Mouse (Mus musculus): ENCODE data around the gene Rbm19.
A peak's percentile ranks its signal among the peaks of the same experiment; 100 is the strongest.
"Not testable (repeated sequence)": the region's sequence is repeated elsewhere in the genome, so short reads cannot be mapped to it uniquely, and the experiment has no call there.

Gene Rbm19

GRCm38 (mm10) chr5:120116261-120117050 is at the start of gene Rbm19:
Rbm19 (plus strand) TSS chr5:120116465.
- DNase-seq (ENCODE audit: low spot score in 2 of 2) = peak; percentile 85 to 90

DNA sequence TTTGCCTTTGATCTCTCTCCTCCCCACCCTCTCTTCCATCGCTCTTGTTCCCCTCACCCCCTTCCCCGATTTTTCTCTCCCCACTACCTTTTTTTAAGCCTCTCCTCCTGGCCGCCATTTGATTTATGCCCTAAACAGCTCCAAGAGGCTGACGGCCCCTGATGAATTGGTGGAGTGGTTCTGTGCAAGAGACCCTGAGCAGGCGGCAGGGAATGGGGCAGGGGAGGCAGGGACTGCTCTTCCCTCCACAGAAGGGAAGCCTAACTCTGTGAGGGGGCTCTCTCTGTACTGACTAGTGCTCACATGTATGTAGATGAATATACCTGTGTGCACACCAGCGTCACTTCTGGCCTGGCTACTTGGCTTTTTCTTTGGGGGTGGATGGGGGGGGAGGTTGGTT is 49.0 kb upstream of the Rbm19 start:
- no peak for DNase-seq (ENCODE audit: low spot score in 2 of 2)

GRCm38 (mm10) chr5:120074101-120074500 is 42.2 kb upstream of the Rbm19 start:
- DNase-seq (ENCODE audit: low spot score in 2 of 2) = no peak

DNA sequence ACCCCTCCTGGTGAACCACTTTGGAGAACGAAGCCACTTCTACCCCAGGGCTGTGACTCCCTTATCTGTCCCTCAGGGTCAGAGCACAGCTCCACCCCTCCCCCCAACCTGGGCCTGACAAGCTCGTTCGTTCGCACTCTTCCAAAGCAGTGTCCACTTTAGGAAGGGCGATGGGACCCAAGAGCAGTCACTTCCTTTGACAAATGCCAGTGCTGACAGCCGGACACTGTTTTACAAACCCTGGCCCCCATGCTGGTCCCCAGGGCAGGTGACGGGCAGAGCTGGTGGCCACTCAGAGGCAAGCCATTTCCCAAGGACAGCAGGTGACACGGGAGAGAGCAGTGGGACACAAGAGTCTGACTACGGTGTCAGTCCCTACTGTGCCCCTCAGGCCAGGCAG is 36.2 kb upstream of the Rbm19 start:
- no peak for DNase-seq (ENCODE audit: low spot score in 2 of 2)

- DNase-seq (ENCODE audit: low spot score in 2 of 2) = no peak
These were observed 35.8 kb upstream of the Rbm19 start for GRCm38 (mm10) chr5:120080468-120080867.

- DNase-seq (ENCODE audit: low spot score in 2 of 2) = peak; percentile 56 to 80
These were observed 27.7 kb upstream of the Rbm19 start for GRCm38 (mm10) chr5:120088561-120088960.

DNA sequence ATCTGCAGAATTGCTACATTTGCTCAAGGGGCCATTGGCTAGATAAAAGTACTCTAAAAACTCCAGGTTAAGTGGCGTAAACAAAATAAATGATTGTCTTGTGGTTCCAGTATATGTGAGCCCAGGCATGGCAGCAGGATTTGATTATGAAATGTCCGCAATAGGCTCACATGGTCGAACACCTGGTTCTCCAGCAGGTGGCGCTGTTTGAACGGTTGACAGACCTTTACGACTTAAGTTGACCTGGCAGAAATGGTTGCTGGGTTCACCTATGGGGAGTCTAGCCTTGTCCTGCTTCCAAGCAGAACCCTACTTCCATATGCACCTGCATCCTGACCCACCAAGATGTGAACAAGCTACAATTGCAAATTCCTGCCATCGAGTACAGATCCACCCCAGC is 21.7 kb upstream of the Rbm19 start:
- DNase-seq (ENCODE audit: low spot score in 2 of 2) = no peak

DNA sequence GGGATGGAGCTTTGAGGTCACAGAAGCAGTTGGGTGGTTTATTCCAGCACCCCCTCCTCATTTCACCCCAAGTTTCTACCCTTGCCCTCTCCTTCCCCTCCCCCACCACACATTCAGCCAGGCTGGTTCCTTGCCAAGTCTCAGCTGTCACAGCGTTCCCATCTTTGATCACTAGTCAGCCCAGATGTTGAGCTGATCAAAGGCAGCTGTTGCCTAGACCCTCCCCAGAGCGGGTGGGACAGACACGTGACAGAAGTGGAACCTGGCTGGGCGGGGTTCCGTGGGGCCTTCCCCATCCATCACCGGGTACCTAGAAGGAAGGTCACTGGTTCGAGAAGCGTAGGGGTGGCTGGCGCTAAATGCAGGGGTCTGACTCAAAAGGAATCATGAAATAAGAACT is 19.2 kb upstream of the Rbm19 start:
- DNase-seq (ENCODE audit: low spot score in 2 of 2) = no peak

DNA sequence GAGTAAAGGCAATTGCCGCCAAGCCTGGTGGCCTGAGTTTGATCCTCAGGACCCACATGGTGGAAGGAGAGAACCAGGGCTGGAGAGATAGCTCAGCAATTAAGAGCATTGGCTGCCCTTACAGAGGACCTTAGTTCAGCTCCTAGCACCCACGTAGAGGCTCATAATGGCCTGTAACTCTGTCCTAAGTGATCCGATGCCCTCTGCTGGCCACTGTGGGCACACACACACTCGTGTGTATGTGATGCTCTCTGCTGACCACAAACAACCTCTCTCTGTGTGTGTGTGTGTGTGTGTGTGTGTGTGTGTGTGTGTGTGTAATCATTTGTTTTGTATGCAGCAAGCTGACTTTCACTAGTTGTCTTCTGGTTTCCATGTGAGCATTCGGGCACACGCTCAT is 15.5 kb upstream of the Rbm19 start:
- no peak for DNase-seq (ENCODE audit: low spot score in 2 of 2)

DNA sequence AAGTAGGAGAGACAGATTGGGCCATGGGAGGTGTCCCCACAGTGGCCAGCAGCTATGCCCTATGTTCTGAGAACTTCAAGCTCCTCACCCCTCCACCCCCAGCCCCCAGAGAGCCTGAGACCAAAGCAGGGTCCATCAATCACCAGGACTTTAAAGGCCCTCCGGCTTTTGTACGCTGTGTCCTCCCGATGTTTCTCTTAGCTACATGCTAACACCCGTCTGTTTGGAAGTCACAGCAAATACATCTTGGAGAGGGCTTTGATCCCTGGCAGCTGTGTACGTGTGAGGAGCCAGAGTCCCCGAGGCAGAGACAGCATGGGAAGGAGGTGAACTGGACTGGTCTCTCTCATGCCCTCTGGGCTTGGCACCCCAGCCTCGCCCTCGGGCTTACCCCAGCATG is 14.2 kb upstream of the Rbm19 start:
- no peak for DNase-seq (ENCODE audit: low spot score in 2 of 2)

DNA sequence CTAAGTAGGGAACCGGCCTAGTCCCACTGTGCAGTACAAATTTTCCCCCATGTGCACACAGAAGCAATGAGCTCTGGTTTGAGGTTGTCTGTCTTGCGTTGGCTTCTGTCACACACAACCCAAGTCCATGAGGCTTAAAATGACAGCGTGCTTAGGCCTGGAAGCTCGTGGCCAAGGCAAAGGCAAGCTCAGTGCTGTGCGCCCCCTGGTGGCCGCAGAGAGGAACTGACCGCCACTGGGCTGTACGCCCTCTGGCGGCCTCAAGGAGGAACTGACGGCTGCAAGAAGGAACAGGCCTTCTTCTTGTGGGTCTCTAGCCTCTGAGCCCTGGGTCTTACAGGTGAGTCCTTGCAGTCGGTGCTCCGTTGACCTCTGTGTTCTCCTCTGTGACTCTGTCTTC is 13.5 kb upstream of the Rbm19 start:
- DNase-seq (ENCODE audit: low spot score in 2 of 2) = peak in 1 of 2 experiments; percentile 42

DNA sequence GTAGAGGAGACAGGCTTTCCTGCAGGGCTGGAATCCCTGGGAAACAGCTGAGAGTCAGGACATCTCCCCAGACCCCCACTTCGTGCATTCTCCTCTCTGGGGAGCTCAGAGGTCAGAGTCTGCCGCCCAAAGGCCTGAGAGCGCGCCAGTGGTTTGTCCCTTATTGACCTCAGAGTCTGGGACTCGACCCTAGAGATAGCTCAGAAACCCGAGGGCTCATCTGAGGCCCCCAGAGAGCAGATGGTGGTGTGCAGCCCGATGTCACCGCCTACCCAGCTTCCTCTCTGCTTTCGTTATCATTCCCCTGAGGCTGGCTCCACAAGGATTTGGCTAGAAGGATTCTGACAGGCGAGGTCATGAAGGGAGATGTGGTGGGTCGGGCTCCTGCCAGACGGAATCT is 12.8 kb upstream of the Rbm19 start:
- no peak for DNase-seq (ENCODE audit: low spot score in 2 of 2)

GRCm38 (mm10) chr5:120106424-120107073 is 9.7 kb upstream of the Rbm19 start:
- no peak for DNase-seq (ENCODE audit: low spot score in 2 of 2)

DNA sequence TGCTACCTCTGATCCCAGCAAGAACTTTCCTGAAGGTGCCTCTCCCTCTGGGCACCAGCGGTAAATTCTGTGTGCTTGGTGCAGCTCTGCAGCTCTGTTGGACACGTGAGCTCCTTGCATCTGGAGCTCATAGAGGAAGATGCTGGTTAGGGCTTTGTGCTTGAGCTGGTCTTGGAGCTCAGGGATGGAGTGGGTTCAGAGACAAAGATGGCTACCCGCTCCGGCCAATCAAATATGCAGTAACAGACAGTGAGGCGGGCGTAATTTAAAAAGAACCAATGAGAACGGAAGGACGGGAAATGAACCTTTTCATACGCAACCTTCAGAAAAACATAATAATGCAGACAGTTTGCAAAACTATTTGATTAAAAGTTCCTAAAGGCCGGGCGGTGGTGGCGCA is 1.9 kb upstream of the Rbm19 start:
- no peak for DNase-seq (ENCODE audit: low spot score in 2 of 2)

- not testable (repeated sequence) for DNase-seq (ENCODE audit: low spot score in 2 of 2)
These were observed 896 bp downstream of the Rbm19 start for GRCm38 (mm10) chr5:120117161-120117560.

DNA sequence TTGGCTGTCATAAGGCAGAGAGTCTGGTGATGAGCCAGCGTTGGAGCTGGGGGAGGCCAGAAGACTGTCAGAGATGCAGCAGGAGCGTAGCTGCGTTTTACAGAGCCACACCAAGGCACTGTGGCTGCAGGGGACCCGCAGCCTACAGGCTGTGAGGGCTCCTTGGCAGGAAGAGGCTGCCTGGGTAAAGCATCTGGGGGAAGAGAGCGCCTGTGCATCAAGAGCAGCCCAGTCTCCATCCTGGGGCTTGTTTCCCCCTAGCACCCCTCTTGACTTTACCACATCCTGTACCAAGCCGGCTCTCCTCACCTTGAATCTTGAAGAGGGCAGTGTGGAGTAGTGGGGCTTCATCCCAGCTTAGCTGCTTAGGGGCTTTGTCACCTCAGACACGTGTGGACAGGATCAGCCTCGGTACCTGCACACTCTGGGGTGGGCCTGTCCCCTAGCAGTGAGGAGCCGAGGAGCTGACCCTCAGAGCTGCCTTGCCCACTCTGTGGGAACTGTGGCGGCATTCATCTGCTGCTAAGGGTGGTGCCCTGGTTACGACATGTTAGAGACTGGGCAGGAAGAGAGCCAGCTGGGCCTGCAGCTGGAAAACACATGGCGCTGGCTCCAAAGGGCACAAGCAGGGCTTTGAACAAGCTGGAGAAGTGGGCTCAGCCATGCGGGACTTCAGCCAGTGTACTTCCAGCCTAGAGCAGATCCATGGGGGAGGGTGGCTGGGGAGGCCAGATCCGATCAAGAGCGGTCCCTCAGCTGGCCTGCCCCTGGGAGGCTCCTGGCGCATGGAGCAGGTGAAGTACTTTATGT is 8.8 kb downstream of the Rbm19 start:
- no peak for DNase-seq (ENCODE audit: low spot score in 2 of 2)

GRCm38 (mm10) chr5:120127641-120128040 is 11.4 kb downstream of the Rbm19 start:
- no peak for DNase-seq (ENCODE audit: low spot score in 2 of 2)

- DNase-seq (ENCODE audit: low spot score in 2 of 2) = no peak
These were observed 12.2 kb downstream of the Rbm19 start for GRCm38 (mm10) chr5:120128511-120128910.

DNA sequence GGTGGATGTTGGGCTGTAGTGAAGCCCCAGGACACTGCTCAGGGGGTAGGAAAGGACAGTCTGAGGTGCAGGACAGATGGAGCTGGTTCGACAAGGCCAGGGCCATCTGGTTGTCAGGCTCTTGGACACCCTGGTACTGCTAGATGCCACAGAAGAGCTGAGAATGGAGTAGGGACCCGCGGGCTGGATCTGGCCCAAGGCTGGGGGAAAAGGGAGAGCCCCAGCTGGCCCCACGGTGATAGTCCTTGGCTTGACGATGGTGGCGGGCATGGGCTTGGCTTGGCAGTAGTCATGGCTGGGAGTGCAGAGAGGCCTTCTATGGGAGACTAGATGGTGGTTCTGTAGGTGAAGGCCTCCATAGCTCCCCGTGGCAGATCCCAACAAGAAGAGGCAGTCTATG is 12.8 kb downstream of the Rbm19 start:
- DNase-seq (ENCODE audit: low spot score in 2 of 2) = no peak

DNA sequence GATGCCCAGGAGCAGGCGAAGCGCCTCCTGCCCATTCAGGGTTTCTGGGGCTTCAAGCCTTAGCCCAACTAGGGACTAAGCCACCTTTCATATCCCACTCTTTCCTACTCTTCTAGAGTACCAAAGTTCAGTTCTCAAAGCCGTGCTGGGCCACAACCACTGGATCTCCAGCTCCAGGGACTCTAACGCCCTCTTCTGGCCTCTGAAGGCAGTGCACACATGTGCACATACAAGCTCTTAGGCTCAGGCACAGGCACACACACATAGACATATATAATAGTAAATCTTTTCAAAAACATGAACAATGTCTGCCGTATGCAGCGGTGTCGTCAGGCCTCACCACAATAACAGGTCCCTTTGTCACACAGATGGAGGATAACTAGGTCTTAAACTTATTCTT is 13.5 kb downstream of the Rbm19 start:
- no peak for DNase-seq (ENCODE audit: low spot score in 2 of 2)

DNA sequence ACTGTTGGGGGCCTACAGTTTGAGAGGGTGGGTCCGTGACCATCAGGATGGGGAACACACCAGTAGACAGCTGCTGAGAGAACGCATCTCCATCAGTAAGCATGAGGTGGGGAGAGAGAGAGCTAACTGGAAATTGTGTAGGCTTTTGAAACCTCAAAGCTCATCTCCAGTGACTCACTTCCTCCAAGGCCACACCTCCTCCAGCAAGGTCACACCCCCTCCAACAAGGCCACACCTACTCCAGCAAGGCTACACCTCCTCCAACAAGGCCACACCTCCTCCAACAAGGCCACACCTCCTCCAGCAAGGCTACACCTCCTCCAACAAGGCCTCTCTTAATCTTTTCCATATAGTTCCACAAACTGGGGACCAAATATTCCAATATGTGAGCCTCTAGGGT is 13.9 kb downstream of the Rbm19 start:
- DNase-seq (ENCODE audit: low spot score in 2 of 2) = no peak

- no peak for DNase-seq (ENCODE audit: low spot score in 2 of 2)
These were observed 15.3 kb downstream of the Rbm19 start for GRCm38 (mm10) chr5:120131600-120131999.

- peak in 1 of 2 experiments; percentile 41 for DNase-seq (ENCODE audit: low spot score in 2 of 2)
These were observed 17.7 kb downstream of the Rbm19 start for GRCm38 (mm10) chr5:120134000-120134399.

All from frontal cortex, postnatal 10 days (tissue).